Mouse (Mus musculus) E14TG2a.4 (cell line): ENCODE measurements around the gene Ankef1.

ENCODE experiments used
- CTCF ChIP-seq: conservative IDR thresholded peaks from 2 replicates; pipeline ENCODE4 v1.5.1; 2014; ENCODE audit warnings: low read length
- NANOG ChIP-seq: IDR thresholded peaks from 2 replicates; pipeline ENCODE4 v1.6.1; 2014; ENCODE audit warnings: borderline replicate concordance, low read length, mixed read lengths

GRCm38 (mm10) chr2:136484955-136485354, 16.8 kb upstream of the Ankef1 start:
- no peak for TF ChIP-seq CTCF
- no peak for TF ChIP-seq NANOG
